Mouse (Mus musculus) bone marrow, adult 2 months (tissue): ENCODE results near the gene Shisal2a.

ENCODE experiments used
- CTCF ChIP-seq: fragments of 200-500 bp; IDR thresholded peaks from 2 replicates; pipeline ENCODE4 v1.5.1; 2011; ENCODE audit warnings: low read length, control low read depth; ENCODE audit not compliant: control insufficient read depth, insufficient read depth
- POLR2A ChIP-seq: fragments of 200-500 bp; IDR thresholded peaks from 2 replicates; pipeline ENCODE4 v1.6.1; 2011; ENCODE audit warnings: low read depth, mild to moderate bottlenecking, control low read depth, low read length, borderline replicate concordance; ENCODE audit not compliant: control insufficient read depth

- TF ChIP-seq POLR2A = no peak
- TF ChIP-seq CTCF = no peak
Measured at GRCm38 (mm10) chr4:108405766-108406137, 22.6 kb upstream of the Shisal2a start.
